Mouse (Mus musculus) forebrain, embryonic 14.5 days (tissue): ENCODE results near the gene Mrps16. TPM values are rescaled to one million over a fixed set of nuclear protein-coding genes. Genes with fewer than 3 reads are reported as not detected.

ENCODE experiments used
- ATAC-seq: fragments of 200-750 bp; cut with Nextera tagmentation; 2 replicates; pipeline ENCODE4 v1.8.0; 2017; ENCODE audit warnings: mild to moderate bottlenecking, moderate library complexity
- DNase-seq: peaks from one replicate; pipeline ENCODE4 v3.0.0-alpha.2; 2015; ENCODE audit warnings: low spot score
- H3K27ac ChIP-seq: fragments of 300-500 bp; sonication (generic); 2 replicates; pipeline ENCODE4 v1.5.1; 2014; ENCODE audit warnings: low read depth, mild to moderate bottlenecking, control low read depth, low read length, moderate library complexity
- H3K27me3 ChIP-seq: fragments of 300-500 bp; sonication (generic); replicated peaks from 2 replicates; pipeline ENCODE4 v1.6.1; 2014; ENCODE audit warnings: low read length, control low read depth, mixed read lengths; ENCODE audit not compliant: control insufficient read depth, insufficient read depth
- H3K36me3 ChIP-seq: fragments of 300-500 bp; sonication (generic); 2 replicates; pipeline ENCODE4 v1.6.1; 2014; ENCODE audit warnings: low read length, control low read depth; ENCODE audit not compliant: control insufficient read depth, insufficient read depth
- H3K4me1 ChIP-seq: fragments of 300-500 bp; sonication (generic); 2 replicates; pipeline ENCODE4 v1.6.1; 2014; ENCODE audit warnings: antibody characterized with exemption, low read length, control low read depth; ENCODE audit not compliant: control insufficient read depth, insufficient read depth
- H3K4me2 ChIP-seq: fragments of 300-500 bp; sonication (generic); 2 replicates; pipeline ENCODE4 v1.6.1; 2014; ENCODE audit warnings: mild to moderate bottlenecking, control low read depth, low read length
- H3K4me3 ChIP-seq: fragments of 300-500 bp; sonication (generic); 2 replicates; pipeline ENCODE4 v1.5.1; 2014; ENCODE audit warnings: low read depth, low read length, control low read depth
- H3K9ac ChIP-seq: fragments of 300-500 bp; sonication (generic); 2 replicates; pipeline ENCODE4 v1.6.1; 2014; ENCODE audit warnings: mild to moderate bottlenecking, low read length, control low read depth, moderate library complexity
- H3K9me3 ChIP-seq: fragments of 300-500 bp; sonication (generic); replicated peaks from 2 replicates; pipeline ENCODE4 v1.6.1; 2016; ENCODE audit warnings: low read length, control low read depth, mixed read lengths; ENCODE audit not compliant: control insufficient read depth
- WGBS: fragments of 180-500 bp; shearing (Covaris S2); extraction: QIAGEN DNeasy Blood & Tissue Kit; methylation state at CpG from one replicate; pipeline ENCODE4 v1.1.7; 2014; 5-methylcytosine and 5-hydroxymethylcytosine counted together
- polyA plus RNA-seq: library from polyadenylated mRNA; unstranded; fragments of >200 nt; fragmentation: Nextera tagmentation; extraction: Ambion mirVana; gene quantifications from 2 replicates; pipeline ENCODE4 v1.2.1, GENCODE M21; 2014

Gene Mrps16
- polyA plus RNA-seq, 1 experiment from 2014 or later, result 72.3 TPM

DNA sequence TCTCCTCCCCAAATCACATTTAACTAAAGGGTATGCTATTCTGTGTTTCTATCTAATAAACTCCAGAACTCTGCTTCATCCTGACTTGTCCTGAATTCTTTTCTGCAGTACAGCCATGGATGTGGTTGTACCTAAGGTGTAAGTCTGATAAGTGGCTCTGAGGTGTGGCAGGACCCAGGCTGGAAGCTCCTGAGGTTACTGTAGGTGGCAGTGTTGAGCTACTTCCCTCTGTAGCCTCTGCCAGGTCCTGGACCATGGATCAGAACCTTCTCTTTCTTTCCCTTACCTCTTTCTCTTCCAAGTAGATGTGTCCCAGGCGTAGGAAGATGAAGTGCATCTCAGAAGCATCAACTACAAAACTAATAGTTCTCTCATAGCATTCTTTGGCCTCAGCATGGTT, 6.6 kb upstream of the Mrps16 start:
- Histone ChIP-seq H3K9ac (no peak overlapping the region), H3K27me3 (no peaks in the 10 kb centered on the region), H3K4me3 (no peak overlapping the region), H3K27ac (no peak overlapping the region), H3K4me2 (no peak overlapping the region), H3K36me3 (no peaks in the 10 kb centered on the region), H3K9me3 (no peaks in the 10 kb centered on the region), H3K4me1 (no peaks in the 10 kb centered on the region)
- WGBS, result 48% methylated on average over 1 of the region's 1 CpGs
- ATAC-seq, result no peak
- DNase-seq, result peak; percentile 38

DNA sequence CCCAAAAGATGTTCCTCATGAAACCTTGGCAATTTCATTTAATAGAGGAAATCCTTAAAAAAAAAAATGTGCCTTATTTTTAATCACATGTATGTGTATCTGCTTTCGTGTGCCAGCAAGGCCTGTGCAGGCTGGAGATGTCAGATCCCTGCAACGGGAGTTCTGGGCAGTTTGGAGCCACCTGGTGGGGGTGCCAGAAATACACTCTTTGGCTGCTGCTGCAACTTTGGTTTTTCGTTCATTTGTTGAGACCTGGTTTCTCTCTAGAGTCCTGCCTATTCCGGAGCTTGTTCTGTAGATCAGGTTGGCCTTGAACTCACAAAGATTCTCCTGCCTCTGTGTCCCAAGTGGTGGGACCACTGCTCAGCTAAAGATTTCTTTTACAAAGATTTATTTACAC, 5.4 kb upstream of the Mrps16 start:
- 42% methylated on average over 4 of the region's 4 CpGs for WGBS
- Histone ChIP-seq H3K27me3 (no peaks in the 10 kb centered on the region), H3K9ac (no peak overlapping the region), H3K9me3 (no peaks in the 10 kb centered on the region), H3K36me3 (no peaks in the 10 kb centered on the region), H3K27ac (no peak overlapping the region), H3K4me1 (no peaks in the 10 kb centered on the region), H3K4me2 (no peak overlapping the region), H3K4me3 (no peak overlapping the region)
- no peak for ATAC-seq
- peak; percentile 9 for DNase-seq

DNA sequence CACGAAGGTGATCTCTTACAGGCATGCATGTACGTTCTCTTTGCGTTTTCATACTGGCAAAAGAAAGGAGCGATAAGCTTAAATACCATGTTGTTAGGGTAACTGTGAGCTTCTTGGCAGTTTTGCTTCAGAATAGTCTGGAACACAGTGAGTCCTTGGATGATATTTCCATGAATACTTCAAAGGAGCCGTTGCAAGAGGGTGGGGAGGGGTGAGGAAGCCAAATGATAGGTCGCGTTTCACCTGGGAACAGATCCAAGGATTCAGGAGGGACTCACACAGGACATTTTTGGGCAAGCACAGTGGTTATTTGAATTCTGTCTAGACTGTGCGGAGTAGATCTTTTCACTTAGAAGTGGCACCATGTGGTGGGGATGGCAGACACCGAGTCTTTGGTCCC, 3.8 kb upstream of the Mrps16 start:
- H3K27me3 ChIP-seq, result no peaks in the 10 kb centered on the region
- WGBS, result 75% methylated on average over 9 of the region's 9 CpGs
- H3K9me3 ChIP-seq, result no peaks in the 10 kb centered on the region
- H3K36me3 ChIP-seq, result no peaks in the 10 kb centered on the region
- H3K9ac ChIP-seq, result no peak overlapping the region
- DNase-seq, result no peak
- no peak overlapping the region for H3K4me2 ChIP-seq
- ATAC-seq, result no peak
- H3K4me1 ChIP-seq, result no peaks in the 10 kb centered on the region
- no peak overlapping the region for H3K27ac ChIP-seq
- H3K4me3 ChIP-seq, result no peak overlapping the region

DNA sequence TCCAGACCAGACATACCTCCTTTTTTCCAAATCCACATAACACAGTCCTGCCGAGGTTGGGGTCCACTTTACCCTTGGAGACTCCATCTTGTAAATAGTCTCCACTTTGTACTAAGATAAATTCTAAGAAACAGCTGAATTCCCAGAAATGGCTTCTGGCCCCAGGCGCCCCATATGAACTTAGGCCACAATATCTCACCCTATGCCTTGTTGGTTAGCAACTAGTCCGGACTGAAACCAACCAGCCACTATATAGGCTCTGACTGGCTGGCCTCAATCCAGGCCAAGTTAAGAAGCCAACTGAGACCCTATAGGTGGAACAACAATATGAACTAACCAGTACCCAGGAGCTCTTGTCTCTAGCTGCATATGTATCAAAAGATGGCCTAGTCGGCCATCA, 1.1 kb downstream of the Mrps16 start:
- H3K4me2 ChIP-seq, result no peak overlapping the region
- no peak for DNase-seq

DNA sequence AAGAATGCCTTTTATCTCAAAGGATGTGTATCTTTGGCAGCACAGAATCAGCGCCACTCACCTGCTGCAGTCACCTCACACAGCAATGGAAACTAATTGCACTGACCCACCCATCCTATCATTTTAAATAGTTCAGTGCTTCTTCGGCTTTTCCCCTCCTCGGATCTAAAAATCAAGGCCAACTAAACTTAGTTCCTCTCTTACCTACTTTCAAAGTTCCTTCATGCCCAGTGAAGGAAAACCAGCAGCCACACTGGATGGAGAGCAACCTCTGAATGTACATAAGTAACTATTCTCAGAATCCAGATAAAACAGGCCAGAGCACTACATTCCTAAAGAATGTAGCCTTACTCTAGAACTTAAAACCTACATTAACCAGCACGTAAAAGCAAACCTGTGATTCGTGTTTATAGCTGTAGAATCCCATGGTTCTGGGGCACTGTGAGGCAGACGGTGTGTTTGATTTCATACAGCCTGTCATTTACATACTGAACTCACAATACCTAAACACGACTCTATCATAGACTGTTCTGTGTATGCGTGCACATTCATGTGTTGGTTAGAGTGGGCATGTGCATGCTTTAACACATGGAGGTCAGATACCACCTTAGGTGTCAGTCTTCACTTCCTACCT, 3.9 kb downstream of the Mrps16 start:
- ATAC-seq (no peak), DNase-seq (no peak)
- Histone ChIP-seq H3K4me2 (peak overlapping the region; percentile 76), H3K9me3 (no peaks in the 10 kb centered on the region), H3K9ac (peak overlapping the region; percentile 76), H3K4me1 (peaks cover 18% of the 10 kb centered on the region), H3K36me3 (peaks cover 36% of the 10 kb centered on the region), H3K27me3 (no peaks in the 10 kb centered on the region), H3K27ac (peak overlapping the region; percentile 74; the same call in 1 of the 2 replicates), H3K4me3 (peak overlapping the region; percentile 62)
- 84% methylated on average over 8 of the region's 8 CpGs for WGBS

More for the DNA sequence above, 1.1 kb downstream of the Mrps16 start:
- 90% methylated on average over 4 of the region's 4 CpGs for WGBS
- Histone ChIP-seq H3K4me1 (peaks cover 7% of the 10 kb centered on the region), H3K9me3 (no peaks in the 10 kb centered on the region), H3K36me3 (peaks cover 16% of the 10 kb centered on the region), H3K27ac (no peak overlapping the region), H3K4me3 (no peak overlapping the region), H3K27me3 (no peaks in the 10 kb centered on the region), H3K9ac (no peak overlapping the region)
- ATAC-seq, result no peak

DNA sequence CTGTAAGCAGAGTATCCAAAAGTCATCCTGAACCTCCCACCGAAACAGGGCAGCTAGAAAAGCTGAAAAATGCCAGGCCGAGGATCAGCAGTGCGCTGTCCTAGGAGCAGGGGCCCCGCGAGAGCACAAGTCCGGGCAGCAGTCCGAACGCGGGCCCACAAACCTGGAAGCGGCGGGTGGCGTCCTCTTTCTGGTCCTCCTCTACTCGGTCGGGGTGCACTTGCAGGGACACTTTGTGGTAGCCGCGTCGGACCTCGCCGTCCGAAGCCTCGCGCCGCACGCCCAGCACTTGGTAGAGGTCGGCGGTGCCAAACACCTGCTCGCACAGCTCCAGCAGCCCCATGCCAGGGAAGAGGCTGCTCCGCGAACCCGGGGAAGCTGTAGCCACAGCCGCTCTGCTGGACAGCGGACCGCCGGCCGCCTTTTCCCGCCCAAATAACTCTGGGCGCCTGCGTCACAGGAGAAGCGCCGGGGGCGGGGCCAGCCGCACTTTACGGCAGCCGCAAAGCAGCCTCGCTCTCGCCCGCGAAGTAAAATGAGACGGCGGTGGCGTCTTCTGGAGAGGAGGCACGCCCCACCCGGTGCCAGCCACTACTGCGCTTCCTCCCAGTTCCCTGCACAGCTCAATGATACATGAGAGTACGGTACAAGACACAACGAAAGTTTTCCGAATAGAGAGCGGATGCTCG, 4.8 kb downstream of the Mrps16 start, which contains the start of gene Dnajc9:
TSS of gene Dnajc9 (minus strand) at position 470 of the 689 bp plus-strand sequence.
- Histone ChIP-seq H3K9me3 (no peaks in the 10 kb centered on the region), H3K4me2 (peak within 1 kb of the TSS; percentile 76), H3K9ac (peak within 1 kb of the TSS; percentile 76), H3K36me3 (peaks cover 45% of the 10 kb centered on the region), H3K4me1 (peaks cover 18% of the 10 kb centered on the region), H3K27ac (peak within 1 kb of the TSS; percentile 74; the same call in 1 of the 2 replicates), H3K27me3 (no peaks in the 10 kb centered on the region), H3K4me3 (peak within 1 kb of the TSS; percentile 62)
- under 1% methylated on average over 58 of the region's 59 CpGs for WGBS
- DNase-seq (peak; percentile 95), ATAC-seq (peak; percentile 73)

DNA sequence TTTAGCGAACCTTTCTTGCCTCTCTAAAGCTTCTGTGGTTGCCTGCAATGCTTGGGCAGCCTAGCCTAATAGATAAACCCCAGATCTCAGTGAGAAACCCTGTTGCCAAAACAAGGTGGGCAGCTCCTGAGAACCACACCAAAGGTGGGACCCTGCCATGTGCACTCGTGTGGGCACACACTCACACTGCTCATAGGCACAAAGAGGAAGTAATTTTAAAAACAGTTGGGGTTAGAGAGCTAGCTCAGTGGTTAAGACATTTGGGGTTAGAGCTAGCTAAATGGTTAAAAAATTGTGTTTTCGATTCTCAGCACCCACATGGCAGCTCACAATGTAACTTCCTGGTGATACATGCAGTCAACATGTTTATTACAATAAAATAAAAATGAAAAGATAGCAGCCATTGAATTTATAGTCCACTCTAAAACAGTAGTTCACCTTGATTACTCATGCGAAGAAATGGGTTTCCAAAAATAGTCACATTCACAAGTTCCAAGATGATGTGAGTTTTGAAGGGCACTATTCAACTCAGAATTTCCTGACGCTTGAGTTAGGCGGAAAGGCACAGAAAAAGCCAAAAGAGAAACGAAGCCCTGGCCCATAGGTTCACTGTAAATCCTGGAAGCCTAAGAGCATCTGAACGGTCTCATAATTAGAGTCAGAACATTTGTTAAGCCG, 13.5 kb downstream of the Mrps16 start:
- H3K36me3 ChIP-seq, result peaks cover 69% of the 10 kb centered on the region
- no peak overlapping the region for H3K4me3 ChIP-seq
- no peaks in the 10 kb centered on the region for H3K9me3 ChIP-seq
- ATAC-seq, result no peak
- H3K4me2 ChIP-seq, result no peak overlapping the region
- 89% methylated on average over 9 of the region's 9 CpGs for WGBS
- no peak overlapping the region for H3K27ac ChIP-seq
- DNase-seq, result no peak
- H3K9ac ChIP-seq, result no peak overlapping the region
- H3K4me1 ChIP-seq, result no peaks in the 10 kb centered on the region
- no peaks in the 10 kb centered on the region for H3K27me3 ChIP-seq

DNA sequence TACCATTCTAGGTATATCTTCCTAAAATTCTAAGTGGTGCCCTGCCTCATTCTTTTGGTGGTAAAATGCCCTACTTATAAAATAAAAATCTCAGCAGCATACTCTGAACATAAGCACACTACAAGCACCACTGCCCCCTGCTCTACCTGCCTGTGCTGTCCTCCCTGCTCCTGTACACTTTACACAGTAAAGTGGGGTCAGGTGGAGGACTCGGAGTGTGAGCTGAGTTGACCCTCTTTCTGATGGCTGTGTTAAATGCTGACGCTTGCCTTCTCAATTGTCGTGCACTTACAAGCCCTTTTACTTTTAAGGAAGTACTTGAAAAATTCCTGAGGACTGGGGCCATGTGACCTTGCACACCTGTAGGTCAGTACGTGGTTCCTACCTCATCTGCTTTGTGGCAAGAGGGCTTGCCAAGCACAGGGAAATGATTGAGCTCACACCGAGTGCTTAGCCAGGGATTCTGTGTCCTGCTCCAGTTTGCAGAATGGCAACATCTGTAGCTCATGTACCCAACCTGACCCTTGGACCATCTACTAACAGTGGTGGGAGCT, 14.3 kb downstream of the Mrps16 start:
- no peak for DNase-seq
- Histone ChIP-seq H3K4me1 (no peaks in the 10 kb centered on the region), H3K9me3 (no peaks in the 10 kb centered on the region), H3K4me2 (no peak overlapping the region), H3K9ac (no peak overlapping the region), H3K36me3 (peaks cover 66% of the 10 kb centered on the region), H3K27ac (no peak overlapping the region), H3K4me3 (no peak overlapping the region), H3K27me3 (no peaks in the 10 kb centered on the region)
- 91% methylated on average over 5 of the region's 5 CpGs for WGBS
- no peak for ATAC-seq
